Mouse (Mus musculus): Measurements from ENCODE around the gene Hif3a.

DNA sequence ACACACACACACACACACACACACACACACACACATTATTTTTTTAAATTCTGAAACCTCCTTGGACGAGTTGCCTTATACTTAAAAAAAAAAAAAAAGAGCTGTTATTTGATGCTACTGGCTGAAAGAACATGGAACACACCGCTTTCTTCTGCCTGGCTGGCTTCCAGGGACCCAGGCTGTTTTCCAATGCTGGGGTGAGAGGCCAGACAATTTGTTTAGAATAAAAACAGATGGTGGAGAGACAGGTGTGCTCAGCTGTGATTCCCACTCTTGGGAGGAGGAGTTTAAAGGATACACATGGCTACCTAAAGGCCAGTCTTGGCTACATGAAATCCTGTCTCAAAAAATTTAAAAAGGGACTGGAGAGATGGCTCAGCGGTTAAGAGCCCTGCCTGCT is 73.8 kb downstream of the Hif3a start:
- TF ChIP-seq CTCF (IDR thresholded peaks at IDR 0.05; ENCODE audit: borderline replicate concordance, extremely low read depth, insufficient read depth, insufficient read length), result no peak
- TF ChIP-seq POLR2A (IDR thresholded peaks at IDR 0.05; ENCODE audit: borderline replicate concordance, extremely low read depth, insufficient read depth, insufficient read length, poor library complexity, severe bottlenecking), result no peak

Data from brain, embryonic 14.5 days (tissue).